Mouse (Mus musculus) stomach, postnatal 0 days (tissue): Measurements from ENCODE around the gene Zfp422. TPM values are rescaled to one million over a fixed set of nuclear protein-coding genes. Genes with fewer than 3 reads are reported as not detected.
"Not testable (repeated sequence)": the region's sequence is repeated elsewhere in the genome, so short reads cannot be mapped to it uniquely, and the experiment has no call there.

Experiments used
- ATAC-seq: fragments of 200-750 bp; cut with Nextera tagmentation; 2 replicates; pipeline ENCODE4 v1.8.0; 2017; ENCODE audit not compliant: low FRiP score, low TSS enrichment
- DNase-seq: peaks from one replicate; pipeline ENCODE4 v3.0.0-alpha.2; 2016; ENCODE audit warnings: low spot score
- H3K27ac ChIP-seq: fragments of 300-500 bp; sonication (generic); replicated peaks from 2 replicates; pipeline ENCODE4 v1.5.1; 2014; ENCODE audit warnings: mild to moderate bottlenecking, control low read depth
- H3K27me3 ChIP-seq: fragments of 300-500 bp; sonication (generic); 2 replicates; pipeline ENCODE4 v1.6.1; 2014; ENCODE audit warnings: low read length; ENCODE audit not compliant: control insufficient read depth, insufficient read depth
- H3K36me3 ChIP-seq: fragments of 300-500 bp; sonication (generic); 2 replicates; pipeline ENCODE4 v1.6.1; 2014; ENCODE audit warnings: low read length, mixed read lengths; ENCODE audit not compliant: control insufficient read depth, insufficient read depth
- H3K4me1 ChIP-seq: fragments of 300-500 bp; sonication (generic); replicated peaks from 2 replicates; pipeline ENCODE4 v1.6.1; 2014; ENCODE audit warnings: antibody characterized with exemption; ENCODE audit not compliant: control insufficient read depth, insufficient read depth
- H3K4me2 ChIP-seq: fragments of 300-500 bp; sonication (generic); replicated peaks from 2 replicates; pipeline ENCODE4 v1.6.1; 2014; ENCODE audit warnings: low read depth, mild to moderate bottlenecking, control low read depth, moderate library complexity
- H3K4me3 ChIP-seq: fragments of 300-500 bp; sonication (generic); 2 replicates; pipeline ENCODE4 v1.5.1; 2014; ENCODE audit warnings: low read depth, low read length, control low read depth
- H3K9ac ChIP-seq: fragments of 300-500 bp; sonication (generic); 2 replicates; pipeline ENCODE4 v1.6.1; 2014; ENCODE audit warnings: mild to moderate bottlenecking, low read length, control low read depth, mixed read lengths
- H3K9me3 ChIP-seq: fragments of 300-500 bp; sonication (generic); 2 replicates; pipeline ENCODE4 v1.6.1; 2016; ENCODE audit warnings: low read length; ENCODE audit not compliant: control insufficient read depth
- CTCF ChIP-seq: IDR thresholded peaks from 2 replicates; pipeline ENCODE4 v1.5.1; 2016; ENCODE audit warnings: antibody characterized with exemption, low read depth, mild to moderate bottlenecking, moderate library complexity
- EP300 ChIP-seq: optimal IDR thresholded peaks from 2 replicates; pipeline ENCODE3; 2016; ENCODE audit warnings: antibody characterized with exemption
- WGBS: fragments of 180-500 bp; shearing (Covaris S2); extraction: QIAGEN DNeasy Blood & Tissue Kit; methylation state at CpG from one replicate; pipeline ENCODE4 v1.1.7; 2014; 5-methylcytosine and 5-hydroxymethylcytosine counted together
- microRNA-seq: library from miRNA; unstranded; fragments of <30 nt; microRNA quantifications from one replicate; pipeline ENCODE4, GENCODE M21; 2016
- polyA plus RNA-seq: library from polyadenylated mRNA; unstranded; fragments of >200 nt; fragmentation: Nextera tagmentation; extraction: Ambion mirVana; gene quantifications from 2 replicates; pipeline ENCODE4 v1.2.1, GENCODE M21; 2015

The Zfp422 gene
- polyA plus RNA-seq, 1 experiment from 2014 or later = 54.4 TPM

GRCm38 (mm10) chr6:116621318-116622023, 7.3 kb downstream of the Zfp422 start:
- ATAC-seq (0 out of 2 replicates have a peak, but pooled peaks have one; percentile 65), DNase-seq (no peak)
- 60% methylated on average over 8 of the region's 8 CpGs for WGBS
- H3K4me2 ChIP-seq = no peak overlapping the region
- no peak for TF ChIP-seq EP300
- no peak for TF ChIP-seq CTCF
- no peak overlapping the region for H3K27ac ChIP-seq
- no peaks in the 10 kb centered on the region for H3K36me3 ChIP-seq
- no peaks in the 10 kb centered on the region for H3K27me3 ChIP-seq
- H3K9me3 ChIP-seq = no peaks in the 10 kb centered on the region
- H3K9ac ChIP-seq = no peak overlapping the region
- no peaks in the 10 kb centered on the region for H3K4me1 ChIP-seq
- H3K4me3 ChIP-seq = no peak overlapping the region

DNA sequence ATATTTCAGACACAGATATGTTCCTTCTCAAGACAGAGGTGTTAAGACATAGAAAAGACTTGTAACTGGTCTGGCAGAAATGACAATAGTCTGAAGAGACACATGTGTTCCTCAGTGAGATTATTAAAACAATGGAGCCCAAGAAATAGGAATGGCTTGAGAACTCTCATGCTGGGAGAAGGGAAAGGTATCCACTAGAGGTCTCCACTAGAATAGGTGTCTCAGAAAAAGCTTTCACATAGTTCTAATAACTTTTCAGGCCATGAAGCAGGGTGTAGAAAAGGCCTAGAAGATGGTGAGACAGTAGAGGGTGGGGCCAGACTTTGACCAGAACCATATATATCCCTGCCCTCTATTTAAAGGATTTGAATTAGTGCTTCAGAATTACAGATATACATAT, 10.7 kb downstream of the Zfp422 start:
- Histone ChIP-seq H3K4me2 (no peak overlapping the region), H3K9me3 (no peaks in the 10 kb centered on the region), H3K36me3 (no peaks in the 10 kb centered on the region), H3K4me3 (no peak overlapping the region), H3K9ac (no peak overlapping the region), H3K27me3 (no peaks in the 10 kb centered on the region), H3K4me1 (no peaks in the 10 kb centered on the region), H3K27ac (no peak overlapping the region)
- ATAC-seq (no peak), DNase-seq (no peak)
- TF ChIP-seq EP300 (no peak), CTCF (peak; percentile 58)

GRCm38 (mm10) chr6:116615719-116616118, 13.1 kb downstream of the Zfp422 start:
- no peak overlapping the region for H3K4me2 ChIP-seq
- DNase-seq (no peak), ATAC-seq (no peak)
- 93% methylated on average over 2 of the region's 2 CpGs for WGBS
- no peaks in the 10 kb centered on the region for H3K4me1 ChIP-seq
- H3K9ac ChIP-seq = no peak overlapping the region
- H3K36me3 ChIP-seq = no peaks in the 10 kb centered on the region
- no peak overlapping the region for H3K27ac ChIP-seq
- H3K9me3 ChIP-seq = no peaks in the 10 kb centered on the region
- TF ChIP-seq CTCF = no peak
- TF ChIP-seq EP300 = no peak
- no peak overlapping the region for H3K4me3 ChIP-seq
- no peaks in the 10 kb centered on the region for H3K27me3 ChIP-seq

DNA sequence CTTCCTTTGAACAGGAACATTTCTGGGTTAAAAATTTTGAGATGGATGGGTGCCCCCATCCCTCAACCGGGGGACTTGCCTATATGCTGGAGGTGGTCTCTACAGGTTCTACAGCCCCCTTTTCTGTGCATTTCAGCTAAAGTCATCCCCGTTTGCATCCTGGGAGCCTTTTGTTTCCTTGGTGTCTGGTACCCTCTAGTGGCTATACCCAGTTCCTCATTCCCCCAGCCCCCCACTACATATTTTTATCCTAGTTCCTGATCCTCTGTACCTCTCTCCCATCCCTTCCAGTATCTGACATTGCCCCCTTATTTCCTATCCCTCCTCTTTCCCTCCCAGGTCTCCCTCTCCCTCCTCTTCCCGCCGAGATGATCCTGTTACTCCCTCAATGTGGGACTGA, 21.6 kb downstream of the Zfp422 start:
- H3K27ac ChIP-seq = no peak overlapping the region
- no peak overlapping the region for H3K4me3 ChIP-seq
- H3K27me3 ChIP-seq = no peaks in the 10 kb centered on the region
- no peaks in the 10 kb centered on the region for H3K4me1 ChIP-seq
- DNase-seq (no peak), ATAC-seq (no peak)
- no peak overlapping the region for H3K9ac ChIP-seq
- H3K9me3 ChIP-seq = no peaks in the 10 kb centered on the region
- H3K4me2 ChIP-seq = no peak overlapping the region
- 35% methylated on average over 4 of the region's 4 CpGs for WGBS
- TF ChIP-seq EP300 = no peak
- TF ChIP-seq CTCF = peak; percentile 41; the same call in 1 of the 2 replicates
- H3K36me3 ChIP-seq = no peaks in the 10 kb centered on the region

- not testable (repeated sequence) for H3K9me3 ChIP-seq, H3K9ac ChIP-seq, ATAC-seq, H3K4me2 ChIP-seq, H3K4me1 ChIP-seq, H3K36me3 ChIP-seq, H3K27me3 ChIP-seq, H3K4me3 ChIP-seq, H3K27ac ChIP-seq, DNase-seq
Observed at GRCm38 (mm10) chr6:116600969-116601368, 27.8 kb downstream of the Zfp422 start.

DNA sequence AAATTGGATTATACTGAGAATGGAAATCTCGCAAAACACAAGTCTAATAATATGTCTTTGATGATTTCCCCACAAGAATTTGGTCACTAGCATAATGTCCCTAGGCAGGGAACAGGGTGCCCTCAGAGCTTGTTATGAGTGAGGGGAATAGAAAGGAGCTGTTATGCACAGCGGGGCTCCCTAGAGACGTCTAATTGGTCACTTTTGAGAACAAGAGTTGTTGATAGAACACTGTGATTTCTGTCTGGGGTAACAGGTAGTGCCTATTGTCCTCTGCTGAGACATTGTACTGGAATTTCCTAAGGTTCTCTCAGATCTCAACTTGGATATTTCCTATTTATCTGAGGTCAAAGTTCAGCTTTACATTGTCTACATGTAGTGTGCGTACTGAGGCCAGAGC, 44.7 kb downstream of the Zfp422 start, which contains the start of gene Olfr215:
Gene Olfr215, minus strand, starts transcription at position 101 of the 400 bp plus-strand sequence.
- no peak for ATAC-seq
- H3K9me3 ChIP-seq = no peaks in the 10 kb centered on the region
- no peak within 1 kb of the TSS for H3K4me3 ChIP-seq
- H3K4me2 ChIP-seq = no peak within 1 kb of the TSS
- TF ChIP-seq EP300 (no peak), CTCF (no peak)
- no peak within 1 kb of the TSS for H3K9ac ChIP-seq
- H3K4me1 ChIP-seq = no peaks in the 10 kb centered on the region
- WGBS = 63% methylated on average over 4 of the region's 4 CpGs
- H3K27me3 ChIP-seq = no peaks in the 10 kb centered on the region
- DNase-seq = no peak
- no peaks in the 10 kb centered on the region for H3K36me3 ChIP-seq
- no peak within 1 kb of the TSS for H3K27ac ChIP-seq

Small RNA genes lying within 50 kb of the gene (microRNA-seq; reads per million reads assigned to microRNA genes)
- gene Mir7043 = not detected

Other genes with a start within 250 kb of the Zfp422 start
- 0.45 and 1.3 TPM in 2 replicates for gene Alox5, start 167.8 kb downstream of the Zfp422 start, polyA plus RNA-seq
- not detected in 2 replicates for gene Olfr211, start 139.9 kb downstream of the Zfp422 start, polyA plus RNA-seq
- gene Olfr212, start 122.5 kb downstream of the Zfp422 start, polyA plus RNA-seq = not detected in 2 replicates
- gene Olfr213, start 90.5 kb downstream of the Zfp422 start, polyA plus RNA-seq = not detected in 2 replicates
- 0.36 TPM in 2 replicates for gene Gm5580, start 77.9 kb downstream of the Zfp422 start, polyA plus RNA-seq
- gene Olfr214, start 74.8 kb downstream of the Zfp422 start, polyA plus RNA-seq = not detected in 2 replicates
- gene Olfr215, start 44.8 kb downstream of the Zfp422 start, polyA plus RNA-seq = not detected in 2 replicates
- gene Depp1, start 21.6 kb upstream of the Zfp422 start, polyA plus RNA-seq = 31.6 and 37.0 TPM in 2 replicates
- gene Rassf4, start 45.0 kb upstream of the Zfp422 start, polyA plus RNA-seq = 4.1 and 5.6 TPM in 2 replicates
- 0.05 and 0.08 TPM in 2 replicates for gene Tmem72, start 87.9 kb upstream of the Zfp422 start, polyA plus RNA-seq